Mouse (Mus musculus) neural tube, embryonic 15.5 days (tissue): ENCODE measurements around the gene Muc5b. TPM values are rescaled to one million over a fixed set of nuclear protein-coding genes. Genes with fewer than 3 reads are reported as not detected.

ENCODE experiments used
- ATAC-seq: fragments of 200-750 bp; cut with Nextera tagmentation; 2 replicates; pipeline ENCODE4 v1.8.0; 2017; ENCODE audit warnings: mild to moderate bottlenecking, moderate TSS enrichment, moderate library complexity; ENCODE audit not compliant: low FRiP score
- H3K27ac ChIP-seq: fragments of 300-500 bp; sonication (generic); replicated peaks from 2 replicates; pipeline ENCODE4 v1.5.1; 2015; ENCODE audit warnings: mild to moderate bottlenecking, inconsistent platforms
- H3K27me3 ChIP-seq: fragments of 300-500 bp; sonication (generic); replicated peaks from 2 replicates; pipeline ENCODE4 v1.6.1; 2015; ENCODE audit warnings: inconsistent platforms
- H3K36me3 ChIP-seq: fragments of 300-500 bp; sonication (generic); 2 replicates; pipeline ENCODE4 v1.6.1; 2015; ENCODE audit warnings: inconsistent platforms
- H3K4me1 ChIP-seq: fragments of 300-500 bp; sonication (generic); 2 replicates; pipeline ENCODE4 v1.6.1; 2015; ENCODE audit warnings: inconsistent platforms
- H3K4me2 ChIP-seq: fragments of 300-500 bp; sonication (generic); 2 replicates; pipeline ENCODE4 v1.6.1; 2015; ENCODE audit warnings: inconsistent platforms, mild to moderate bottlenecking, moderate library complexity
- H3K4me3 ChIP-seq: fragments of 300-500 bp; sonication (generic); replicated peaks from 2 replicates; pipeline ENCODE4 v1.5.1; 2015; ENCODE audit warnings: mild to moderate bottlenecking, inconsistent platforms
- H3K9ac ChIP-seq: fragments of 300-500 bp; sonication (generic); replicated peaks from 2 replicates; pipeline ENCODE4 v1.6.1; 2015; ENCODE audit warnings: mild to moderate bottlenecking, inconsistent platforms
- H3K9me3 ChIP-seq: fragments of 300-500 bp; sonication (generic); replicated peaks from 2 replicates; pipeline ENCODE4 v1.6.1; 2016; ENCODE audit warnings: inconsistent platforms
- WGBS: fragments of 180-500 bp; shearing (Covaris S2); methylation state at CpG from one replicate; pipeline ENCODE4 v1.1.7; 2015; ENCODE audit warnings: mixed read lengths; 5-methylcytosine and 5-hydroxymethylcytosine counted together
- polyA plus RNA-seq: library from polyadenylated mRNA; unstranded; fragments of >200 nt; fragmentation: Nextera tagmentation; extraction: Ambion mirVana; gene quantifications from 2 replicates; pipeline ENCODE4 v1.2.1, GENCODE M21; 2015

Muc5b gene
- polyA plus RNA-seq, 1 experiment from 2014 or later: 0.04 TPM

GRCm38 (mm10) chr7:141824398-141824797 lies 14.5 kb upstream of the Muc5b start:
- ATAC-seq: no peak
- H3K9me3 ChIP-seq: no peaks in the 10 kb centered on the region
- H3K4me1 ChIP-seq: no peaks in the 10 kb centered on the region; the same call in 1 of the 2 replicates
- H3K4me2 ChIP-seq: no peak overlapping the region
- WGBS: 94% methylated on average over 9 of the region's 9 CpGs
- H3K9ac ChIP-seq: no peak overlapping the region
- H3K36me3 ChIP-seq: no peaks in the 10 kb centered on the region
- H3K27ac ChIP-seq: no peak overlapping the region
- H3K27me3 ChIP-seq: no peaks in the 10 kb centered on the region
- H3K4me3 ChIP-seq: no peak overlapping the region

- no peak for ATAC-seq
- no peaks in the 10 kb centered on the region for H3K27me3 ChIP-seq
- H3K4me2 ChIP-seq: no peak overlapping the region
- no peaks in the 10 kb centered on the region for H3K9me3 ChIP-seq
- H3K4me1 ChIP-seq: no peaks in the 10 kb centered on the region
- WGBS: 88% methylated on average over 7 of the region's 7 CpGs
- no peak overlapping the region for H3K4me3 ChIP-seq
- H3K27ac ChIP-seq: no peak overlapping the region
- H3K36me3 ChIP-seq: no peaks in the 10 kb centered on the region
- H3K9ac ChIP-seq: no peak overlapping the region
These were observed 2.9 kb upstream of the Muc5b start for GRCm38 (mm10) chr7:141835941-141836340.

- WGBS: 89% methylated on average over 8 of the region's 8 CpGs
- H3K9me3 ChIP-seq: no peaks in the 10 kb centered on the region
- ATAC-seq: no peak
These were observed 2.4 kb upstream of the Muc5b start for GRCm38 (mm10) chr7:141836423-141836822.

GRCm38 (mm10) chr7:141840354-141840753 lies 1.5 kb downstream of the Muc5b start:
- H3K4me1 ChIP-seq: no peaks in the 10 kb centered on the region
- H3K27ac ChIP-seq: no peak overlapping the region
- no peak overlapping the region for H3K9ac ChIP-seq
- no peaks in the 10 kb centered on the region for H3K36me3 ChIP-seq
- no peaks in the 10 kb centered on the region for H3K27me3 ChIP-seq
- 90% methylated on average over 10 of the region's 10 CpGs for WGBS
- no peaks in the 10 kb centered on the region for H3K9me3 ChIP-seq
- H3K4me3 ChIP-seq: no peak overlapping the region
- H3K4me2 ChIP-seq: no peak overlapping the region
- ATAC-seq: no peak

More at GRCm38 (mm10) chr7:141836423-141836822, 2.4 kb upstream of the Muc5b start:
- no peak overlapping the region for H3K27ac ChIP-seq
- H3K9ac ChIP-seq: no peak overlapping the region
- no peak overlapping the region for H3K4me2 ChIP-seq
- H3K4me1 ChIP-seq: no peaks in the 10 kb centered on the region
- no peaks in the 10 kb centered on the region for H3K27me3 ChIP-seq
- H3K36me3 ChIP-seq: no peaks in the 10 kb centered on the region
- H3K4me3 ChIP-seq: no peak overlapping the region

- H3K4me3 ChIP-seq: no peak overlapping the region
- H3K27me3 ChIP-seq: no peaks in the 10 kb centered on the region
- no peaks in the 10 kb centered on the region for H3K36me3 ChIP-seq
- H3K9ac ChIP-seq: no peak overlapping the region
- H3K4me1 ChIP-seq: no peaks in the 10 kb centered on the region
- H3K4me2 ChIP-seq: no peak overlapping the region
- ATAC-seq: no peak
- H3K27ac ChIP-seq: no peak overlapping the region
- 87% methylated on average over 4 of the region's 4 CpGs for WGBS
- no peaks in the 10 kb centered on the region for H3K9me3 ChIP-seq
These were observed 22.2 kb downstream of the Muc5b start for GRCm38 (mm10) chr7:141861046-141861445.

GRCm38 (mm10) chr7:141869644-141870043 lies 30.8 kb downstream of the Muc5b start:
- Histone ChIP-seq H3K9me3 (no peaks in the 10 kb centered on the region), H3K9ac (no peak overlapping the region), H3K4me1 (no peaks in the 10 kb centered on the region), H3K27me3 (no peaks in the 10 kb centered on the region), H3K27ac (no peak overlapping the region), H3K4me3 (no peak overlapping the region), H3K36me3 (peaks cover 29% of the 10 kb centered on the region), H3K4me2 (no peak overlapping the region)
- WGBS: 74% methylated on average over 5 of the region's 5 CpGs
- ATAC-seq: no peak

GRCm38 (mm10) chr7:141870553-141870952 lies 31.7 kb downstream of the Muc5b start:
- Histone ChIP-seq H3K9ac (no peak overlapping the region), H3K9me3 (no peaks in the 10 kb centered on the region), H3K4me3 (no peak overlapping the region), H3K27me3 (no peaks in the 10 kb centered on the region), H3K36me3 (peaks cover 31% of the 10 kb centered on the region), H3K27ac (no peak overlapping the region), H3K4me2 (no peak overlapping the region), H3K4me1 (no peaks in the 10 kb centered on the region)
- WGBS: 81% methylated on average over 5 of the region's 5 CpGs
- ATAC-seq: no peak

- Histone ChIP-seq H3K27ac (no peak overlapping the region), H3K9ac (no peak overlapping the region), H3K36me3 (peaks cover 57% of the 10 kb centered on the region), H3K4me3 (no peak overlapping the region), H3K4me1 (no peaks in the 10 kb centered on the region), H3K9me3 (no peaks in the 10 kb centered on the region), H3K4me2 (no peak overlapping the region), H3K27me3 (no peaks in the 10 kb centered on the region)
- no peak for ATAC-seq
- WGBS: 93% methylated on average over 5 of the region's 5 CpGs
These were observed 36.0 kb downstream of the Muc5b start for GRCm38 (mm10) chr7:141874891-141875290.

- peaks cover 73% of the 10 kb centered on the region for H3K36me3 ChIP-seq
- no peak overlapping the region for H3K9ac ChIP-seq
- H3K9me3 ChIP-seq: no peaks in the 10 kb centered on the region
- H3K27ac ChIP-seq: no peak overlapping the region
- no peak overlapping the region for H3K4me2 ChIP-seq
- H3K4me3 ChIP-seq: no peak overlapping the region
- WGBS: 94% methylated on average over 2 of the region's 2 CpGs
- no peak for ATAC-seq
- no peaks in the 10 kb centered on the region for H3K27me3 ChIP-seq
- no peaks in the 10 kb centered on the region for H3K4me1 ChIP-seq
These were observed 39.9 kb downstream of the Muc5b start for GRCm38 (mm10) chr7:141878813-141879212.

GRCm38 (mm10) chr7:141892151-141892550 lies 53.3 kb downstream of the Muc5b start:
- Histone ChIP-seq H3K27me3 (no peaks in the 10 kb centered on the region), H3K4me3 (no peak overlapping the region), H3K9me3 (no peaks in the 10 kb centered on the region), H3K4me2 (no peak overlapping the region), H3K36me3 (peaks cover 53% of the 10 kb centered on the region), H3K27ac (no peak overlapping the region), H3K9ac (no peak overlapping the region), H3K4me1 (peaks cover 6% of the 10 kb centered on the region; the same call in 1 of the 2 replicates)
- 94% methylated on average over 7 of the region's 7 CpGs for WGBS
- no peak for ATAC-seq

GRCm38 (mm10) chr7:141901825-141902224 lies 63.0 kb downstream of the Muc5b start:
- WGBS: under 1% methylated on average over 16 of the region's 16 CpGs
- peak; percentile 53 for ATAC-seq
- H3K36me3 ChIP-seq: no peaks in the 10 kb centered on the region
- peak overlapping the region; percentile 89 for H3K4me3 ChIP-seq
- H3K27ac ChIP-seq: peak overlapping the region; percentile 80
- H3K27me3 ChIP-seq: peaks cover 7% of the 10 kb centered on the region; the same call in 1 of the 2 replicates
- peak overlapping the region; percentile 84 for H3K4me2 ChIP-seq
- H3K9me3 ChIP-seq: no peaks in the 10 kb centered on the region
- peaks cover 44% of the 10 kb centered on the region for H3K4me1 ChIP-seq
- H3K9ac ChIP-seq: peak overlapping the region; percentile 92

- Histone ChIP-seq H3K27ac (peak overlapping the region; percentile 89), H3K36me3 (no peaks in the 10 kb centered on the region), H3K9me3 (no peaks in the 10 kb centered on the region), H3K4me1 (peaks cover 40% of the 10 kb centered on the region), H3K9ac (peak overlapping the region; percentile 92), H3K4me3 (peak overlapping the region; percentile 89), H3K27me3 (peaks cover 7% of the 10 kb centered on the region; the same call in 1 of the 2 replicates), H3K4me2 (peak overlapping the region; percentile 84)
- ATAC-seq: peak; percentile 97
- WGBS: 0% methylated on average over 44 of the region's 44 CpGs
These were observed 63.4 kb downstream of the Muc5b start for GRCm38 (mm10) chr7:141902269-141902729.
